Mouse (Mus musculus) lung, postnatal 0 days (tissue): ENCODE data around the gene D030056L22Rik.

Experiments
- CTCF ChIP-seq: IDR thresholded peaks from 2 replicates; pipeline ENCODE4 v1.5.1; 2016; ENCODE audit warnings: antibody characterized with exemption, mild to moderate bottlenecking
- EP300 ChIP-seq: IDR thresholded peaks from 2 replicates; pipeline ENCODE4 v1.6.1; 2016; ENCODE audit warnings: antibody characterized with exemption, mild to moderate bottlenecking, control low read depth

- no peak for TF ChIP-seq CTCF
- no peak for TF ChIP-seq EP300
Observed at GRCm38 (mm10) chr19:18670608-18671007, 42.4 kb upstream of the D030056L22Rik start, which contains the start of gene Carnmt1.
